Mouse (Mus musculus): ENCODE results near the gene Alk.

Alk gene

GRCm38 (mm10) chr17:72144946-72145598, 459.4 kb downstream of the Alk start:
- DNase-seq (ENCODE audit: low read depth, low spot score): no peak

GRCm38 (mm10) chr17:72144461-72144860, 460.0 kb downstream of the Alk start:
- no peak for DNase-seq (ENCODE audit: low read depth, low spot score)

- no peak for DNase-seq (ENCODE audit: low read depth, low spot score)
Measured at GRCm38 (mm10) chr17:72132140-72132911, 472.1 kb downstream of the Alk start.

- no peak for DNase-seq (ENCODE audit: low read depth, low spot score)
Measured at GRCm38 (mm10) chr17:72121660-72122059, 482.8 kb downstream of the Alk start.

GRCm38 (mm10) chr17:72120278-72120677, 484.1 kb downstream of the Alk start:
- DNase-seq (ENCODE audit: low read depth, low spot score): no peak

GRCm38 (mm10) chr17:72118376-72118775, 486.1 kb downstream of the Alk start:
- DNase-seq (ENCODE audit: low read depth, low spot score): no peak

GRCm38 (mm10) chr17:72115271-72115944, 489.0 kb downstream of the Alk start:
- no peak for DNase-seq (ENCODE audit: low read depth, low spot score)

- no peak for DNase-seq (ENCODE audit: low read depth, low spot score)
Measured at GRCm38 (mm10) chr17:72112004-72112403, 492.4 kb downstream of the Alk start.

GRCm38 (mm10) chr17:72111528-72111927, 492.9 kb downstream of the Alk start:
- no peak for DNase-seq (ENCODE audit: low read depth, low spot score)

GRCm38 (mm10) chr17:72087261-72087703, 517.1 kb downstream of the Alk start:
- DNase-seq (ENCODE audit: low read depth, low spot score): peak; percentile 8

- no peak for DNase-seq (ENCODE audit: low read depth, low spot score)
Measured at GRCm38 (mm10) chr17:72081396-72081795, 523.0 kb downstream of the Alk start.

GRCm38 (mm10) chr17:72076306-72076921, 528.0 kb downstream of the Alk start:
- no peak for DNase-seq (ENCODE audit: low read depth, low spot score)

- DNase-seq (ENCODE audit: low read depth, low spot score): no peak
Measured at GRCm38 (mm10) chr17:72071871-72072270, 532.6 kb downstream of the Alk start.

- DNase-seq (ENCODE audit: low read depth, low spot score): no peak
Measured at GRCm38 (mm10) chr17:72068176-72068575, 536.3 kb downstream of the Alk start.

- DNase-seq (ENCODE audit: low read depth, low spot score): no peak
Measured at GRCm38 (mm10) chr17:72062978-72063377, 541.4 kb downstream of the Alk start.

GRCm38 (mm10) chr17:72059312-72059711, 545.1 kb downstream of the Alk start:
- DNase-seq (ENCODE audit: low read depth, low spot score): no peak

- no peak for DNase-seq (ENCODE audit: low read depth, low spot score)
Measured at GRCm38 (mm10) chr17:72045671-72046070, 558.8 kb downstream of the Alk start.

- DNase-seq (ENCODE audit: low read depth, low spot score): no peak
Measured at GRCm38 (mm10) chr17:72043667-72044390, 560.6 kb downstream of the Alk start.

- no peak for DNase-seq (ENCODE audit: low read depth, low spot score)
Measured at GRCm38 (mm10) chr17:72043001-72043666, 561.3 kb downstream of the Alk start.

GRCm38 (mm10) chr17:72039176-72039948, 565.1 kb downstream of the Alk start:
- DNase-seq (ENCODE audit: low read depth, low spot score): no peak

All from retina, adult 2 months (tissue).